Mouse (Mus musculus): Measurements from ENCODE around the gene Ppp2r5d. TPM values are rescaled to one million over a fixed set of nuclear protein-coding genes. Genes with fewer than 3 reads are reported as not detected.

Ppp2r5d gene
- polyA plus RNA-seq, 1 experiment from 2014 or later: 69.9 TPM

Other genes with a start within 250 kb of the Ppp2r5d start
- gene Ttbk1, start 217.4 kb downstream of the Ppp2r5d start, polyA plus RNA-seq (2014; fragmentation: Nextera tagmentation; extraction: Ambion mirVana): 6.3 and 7.0 TPM in 2 replicates
- gene Dnph1, start 208.4 kb downstream of the Ppp2r5d start, polyA plus RNA-seq (2014; fragmentation: Nextera tagmentation; extraction: Ambion mirVana): 11.8 and 12.5 TPM in 2 replicates
- 15.7 and 18.5 TPM in 2 replicates for gene Cul9, start 158.7 kb downstream of the Ppp2r5d start, polyA plus RNA-seq (2014; fragmentation: Nextera tagmentation; extraction: Ambion mirVana)
- 5.4 and 5.5 TPM in 2 replicates for gene Srf, start 148.9 kb downstream of the Ppp2r5d start, polyA plus RNA-seq (2014; fragmentation: Nextera tagmentation; extraction: Ambion mirVana)
- gene Ptk7, start 75.6 kb downstream of the Ppp2r5d start, polyA plus RNA-seq (2014; fragmentation: Nextera tagmentation; extraction: Ambion mirVana): 7.9 and 23.7 TPM in 2 replicates
- gene Klc4, start 59.1 kb downstream of the Ppp2r5d start, polyA plus RNA-seq (2014; fragmentation: Nextera tagmentation; extraction: Ambion mirVana): 27.7 and 32.1 TPM in 2 replicates
- gene Mrpl2, start 58.9 kb downstream of the Ppp2r5d start, polyA plus RNA-seq (2014; fragmentation: Nextera tagmentation; extraction: Ambion mirVana): 59.9 and 64.4 TPM in 2 replicates
- gene Cul7, start 54.8 kb downstream of the Ppp2r5d start, polyA plus RNA-seq (2014; fragmentation: Nextera tagmentation; extraction: Ambion mirVana): 30.1 and 33.8 TPM in 2 replicates
- 44.7 and 49.6 TPM in 2 replicates for gene Rrp36, start 30.8 kb downstream of the Ppp2r5d start, polyA plus RNA-seq (2014; fragmentation: Nextera tagmentation; extraction: Ambion mirVana)
- 263 and 301 TPM in 2 replicates for gene Mea1, start 26.3 kb downstream of the Ppp2r5d start, polyA plus RNA-seq (2014; fragmentation: Nextera tagmentation; extraction: Ambion mirVana)
- 151 and 161 TPM in 2 replicates for gene Klhdc3, start 24.2 kb downstream of the Ppp2r5d start, polyA plus RNA-seq (2014; fragmentation: Nextera tagmentation; extraction: Ambion mirVana)
- gene Pex6, start 6.4 kb upstream of the Ppp2r5d start, polyA plus RNA-seq (2014; fragmentation: Nextera tagmentation; extraction: Ambion mirVana): 18.2 and 22.1 TPM in 2 replicates
- gene Gnmt, start 24.1 kb upstream of the Ppp2r5d start, polyA plus RNA-seq (2014; fragmentation: Nextera tagmentation; extraction: Ambion mirVana): 2.1 TPM in 2 replicates
- gene Cnpy3, start 47.1 kb upstream of the Ppp2r5d start, polyA plus RNA-seq (2014; fragmentation: Nextera tagmentation; extraction: Ambion mirVana): 62.5 and 65.8 TPM in 2 replicates
- gene Ptcra, start 58.6 kb upstream of the Ppp2r5d start, polyA plus RNA-seq (2014; fragmentation: Nextera tagmentation; extraction: Ambion mirVana): 0.32 TPM in 1 of 2 replicates, not detected in the other
- 58.3 and 60.4 TPM in 2 replicates for gene 2310039H08Rik, start 67.5 kb upstream of the Ppp2r5d start, polyA plus RNA-seq (2014; fragmentation: Nextera tagmentation; extraction: Ambion mirVana)
- gene Rpl7l1, start 77.6 kb upstream of the Ppp2r5d start, polyA plus RNA-seq (2014; fragmentation: Nextera tagmentation; extraction: Ambion mirVana): 69.9 and 82.1 TPM in 2 replicates
- gene Bicral, start 153.4 kb upstream of the Ppp2r5d start, polyA plus RNA-seq (2014; fragmentation: Nextera tagmentation; extraction: Ambion mirVana): 10.8 and 11.5 TPM in 2 replicates
- 62.1 and 65.4 TPM in 2 replicates for gene Tbcc, start 185.6 kb upstream of the Ppp2r5d start, polyA plus RNA-seq (2014; fragmentation: Nextera tagmentation; extraction: Ambion mirVana)
- gene Prph2, start 205.3 kb upstream of the Ppp2r5d start, polyA plus RNA-seq (2014; fragmentation: Nextera tagmentation; extraction: Ambion mirVana): not detected in 2 replicates